Mouse (Mus musculus) liver, embryonic 16.5 days (tissue): ENCODE data around the gene Tjp1. TPM values are rescaled to one million over a fixed set of nuclear protein-coding genes. Genes with fewer than 3 reads are reported as not detected.

Experiments used
- ATAC-seq: fragments of 200-750 bp; cut with Nextera tagmentation; 2 replicates; pipeline ENCODE4 v1.8.0; 2017; ENCODE audit warnings: low read depth, mild to moderate bottlenecking, moderate number of reproducible peaks, moderate library complexity
- H3K27ac ChIP-seq: fragments of 300-500 bp; sonication (generic); 2 replicates; pipeline ENCODE4 v1.5.1; 2014; ENCODE audit warnings: mild to moderate bottlenecking, low read length
- H3K27me3 ChIP-seq: fragments of 300-500 bp; sonication (generic); 2 replicates; pipeline ENCODE4 v1.6.1; 2014; ENCODE audit warnings: low read depth, low read length, mixed read lengths; ENCODE audit not compliant: control insufficient read depth, insufficient read depth
- H3K36me3 ChIP-seq: fragments of 300-500 bp; sonication (generic); 2 replicates; pipeline ENCODE4 v1.6.1; 2014; ENCODE audit warnings: mild to moderate bottlenecking; ENCODE audit not compliant: control insufficient read depth, insufficient read depth
- H3K4me1 ChIP-seq: fragments of 300-500 bp; sonication (generic); 2 replicates; pipeline ENCODE4 v1.6.1; 2014; ENCODE audit warnings: low read depth, low read length, mixed read lengths; ENCODE audit not compliant: control insufficient read depth
- H3K4me2 ChIP-seq: fragments of 300-500 bp; sonication (generic); 2 replicates; pipeline ENCODE4 v1.6.1; 2014; ENCODE audit warnings: low read depth, low read length, mixed read lengths
- H3K4me3 ChIP-seq: fragments of 300-500 bp; sonication (generic); 2 replicates; pipeline ENCODE4 v1.5.1; 2014; ENCODE audit warnings: low read depth, mild to moderate bottlenecking, low read length
- H3K9ac ChIP-seq: fragments of 300-500 bp; sonication (generic); 2 replicates; pipeline ENCODE4 v1.6.1; 2014; ENCODE audit warnings: low read depth, low read length
- H3K9me3 ChIP-seq: fragments of 300-500 bp; sonication (generic); replicated peaks from 2 replicates; pipeline ENCODE4 v1.6.1; 2016; ENCODE audit warnings: low read length; ENCODE audit not compliant: control insufficient read depth
- WGBS: fragments of 180-500 bp; shearing (Covaris S2); extraction: QIAGEN DNeasy Blood & Tissue Kit; methylation state at CpG from one replicate; pipeline ENCODE4 v1.1.7; 2014; ENCODE audit not compliant: insufficient replicate concordance; 5-methylcytosine and 5-hydroxymethylcytosine counted together
- polyA plus RNA-seq: library from polyadenylated mRNA; unstranded; fragments of >200 nt; fragmentation: Nextera tagmentation; extraction: Ambion mirVana; gene quantifications from 2 replicates; pipeline ENCODE4 v1.2.1, GENCODE M21; 2015

Tjp1 gene
- polyA plus RNA-seq, 1 experiment from 2014 or later: 5.1 TPM

- H3K9ac ChIP-seq: no peak overlapping the region
Observed at GRCm38 (mm10) chr7:65456031-65456430, 71.5 kb downstream of the Tjp1 start.

GRCm38 (mm10) chr7:65455208-65455607, 72.4 kb downstream of the Tjp1 start:
- 76% methylated on average over 3 of the region's 3 CpGs for WGBS

More at GRCm38 (mm10) chr7:65456031-65456430, 71.5 kb downstream of the Tjp1 start:
- H3K27ac ChIP-seq: no peak overlapping the region
- no peaks in the 10 kb centered on the region for H3K27me3 ChIP-seq
- no peak overlapping the region for H3K4me3 ChIP-seq
- no peak for ATAC-seq
- H3K36me3 ChIP-seq: no peaks in the 10 kb centered on the region
- 36% methylated on average over 2 of the region's 2 CpGs for WGBS
- no peak overlapping the region for H3K4me2 ChIP-seq
- no peaks in the 10 kb centered on the region for H3K9me3 ChIP-seq
- no peaks in the 10 kb centered on the region for H3K4me1 ChIP-seq

GRCm38 (mm10) chr7:65454269-65454668, 73.3 kb downstream of the Tjp1 start:
- ATAC-seq: no peak
- Histone ChIP-seq H3K9ac (no peak overlapping the region), H3K4me1 (no peaks in the 10 kb centered on the region), H3K27ac (no peak overlapping the region), H3K4me3 (no peak overlapping the region), H3K4me2 (no peak overlapping the region), H3K9me3 (no peaks in the 10 kb centered on the region), H3K36me3 (no peaks in the 10 kb centered on the region), H3K27me3 (no peaks in the 10 kb centered on the region)
- WGBS: 31% methylated on average over 3 of the region's 3 CpGs

More at GRCm38 (mm10) chr7:65455208-65455607, 72.4 kb downstream of the Tjp1 start:
- H3K9me3 ChIP-seq: no peaks in the 10 kb centered on the region
- H3K27me3 ChIP-seq: no peaks in the 10 kb centered on the region
- ATAC-seq: no peak
- H3K4me1 ChIP-seq: no peaks in the 10 kb centered on the region
- no peak overlapping the region for H3K4me3 ChIP-seq
- no peak overlapping the region for H3K4me2 ChIP-seq
- no peak overlapping the region for H3K9ac ChIP-seq
- no peak overlapping the region for H3K27ac ChIP-seq
- H3K36me3 ChIP-seq: no peaks in the 10 kb centered on the region

- H3K9me3 ChIP-seq: no peaks in the 10 kb centered on the region
- no peak overlapping the region for H3K27ac ChIP-seq
- no peak overlapping the region for H3K9ac ChIP-seq
- 48% methylated on average over 3 of the region's 3 CpGs for WGBS
- H3K4me3 ChIP-seq: no peak overlapping the region
- H3K27me3 ChIP-seq: no peaks in the 10 kb centered on the region
- no peaks in the 10 kb centered on the region for H3K36me3 ChIP-seq
- no peak overlapping the region for H3K4me2 ChIP-seq
- no peak for ATAC-seq
- no peaks in the 10 kb centered on the region for H3K4me1 ChIP-seq
Observed at GRCm38 (mm10) chr7:65452246-65452645, 75.3 kb downstream of the Tjp1 start.

GRCm38 (mm10) chr7:65450158-65450557, 77.4 kb downstream of the Tjp1 start:
- Histone ChIP-seq H3K27ac (no peak overlapping the region), H3K4me3 (no peak overlapping the region), H3K27me3 (no peaks in the 10 kb centered on the region), H3K9ac (no peak overlapping the region), H3K4me2 (no peak overlapping the region), H3K9me3 (no peaks in the 10 kb centered on the region), H3K36me3 (no peaks in the 10 kb centered on the region), H3K4me1 (no peaks in the 10 kb centered on the region)
- no peak for ATAC-seq
- WGBS: 59% methylated on average over 5 of the region's 5 CpGs

- H3K9me3 ChIP-seq: no peaks in the 10 kb centered on the region
- 59% methylated on average over 4 of the region's 4 CpGs for WGBS
- H3K4me2 ChIP-seq: no peak overlapping the region
- no peaks in the 10 kb centered on the region for H3K27me3 ChIP-seq
- H3K36me3 ChIP-seq: no peaks in the 10 kb centered on the region
- H3K4me3 ChIP-seq: no peak overlapping the region
- no peak overlapping the region for H3K9ac ChIP-seq
- H3K4me1 ChIP-seq: no peaks in the 10 kb centered on the region
- no peak for ATAC-seq
- H3K27ac ChIP-seq: no peak overlapping the region
Observed at GRCm38 (mm10) chr7:65441505-65441904, 86.1 kb downstream of the Tjp1 start.

GRCm38 (mm10) chr7:65439518-65439917, 88.1 kb downstream of the Tjp1 start:
- no peaks in the 10 kb centered on the region for H3K27me3 ChIP-seq
- H3K27ac ChIP-seq: no peak overlapping the region
- no peak overlapping the region for H3K9ac ChIP-seq
- no peaks in the 10 kb centered on the region for H3K36me3 ChIP-seq
- 63% methylated on average over 8 of the region's 8 CpGs for WGBS
- no peak overlapping the region for H3K4me2 ChIP-seq
- H3K9me3 ChIP-seq: no peaks in the 10 kb centered on the region
- no peak for ATAC-seq
- no peak overlapping the region for H3K4me3 ChIP-seq
- no peaks in the 10 kb centered on the region for H3K4me1 ChIP-seq

GRCm38 (mm10) chr7:65438146-65438545, 89.4 kb downstream of the Tjp1 start:
- Histone ChIP-seq H3K4me2 (no peak overlapping the region), H3K9ac (no peak overlapping the region), H3K36me3 (no peaks in the 10 kb centered on the region), H3K9me3 (no peaks in the 10 kb centered on the region), H3K4me3 (no peak overlapping the region), H3K27ac (no peak overlapping the region), H3K4me1 (no peaks in the 10 kb centered on the region), H3K27me3 (no peaks in the 10 kb centered on the region)
- 54% methylated on average over 5 of the region's 5 CpGs for WGBS
- no peak for ATAC-seq

GRCm38 (mm10) chr7:65436921-65437320, 90.7 kb downstream of the Tjp1 start:
- Histone ChIP-seq H3K27me3 (no peaks in the 10 kb centered on the region), H3K9ac (no peak overlapping the region), H3K9me3 (no peaks in the 10 kb centered on the region), H3K4me3 (no peak overlapping the region), H3K27ac (no peak overlapping the region), H3K4me1 (no peaks in the 10 kb centered on the region), H3K36me3 (no peaks in the 10 kb centered on the region), H3K4me2 (no peak overlapping the region)
- no peak for ATAC-seq
- 63% methylated on average over 3 of the region's 3 CpGs for WGBS
